Mouse (Mus musculus) cerebellum, adult 2 months (tissue): ENCODE measurements around the gene Rnf186.

Experiments
- CTCF ChIP-seq: fragments of 200-500 bp; IDR thresholded peaks from 2 replicates; pipeline ENCODE4 v1.5.1; 2011; ENCODE audit warnings: low read depth, mild to moderate bottlenecking, control low read depth, low read length, moderate library complexity, borderline replicate concordance; ENCODE audit not compliant: insufficient read depth
- POLR2A ChIP-seq: fragments of 200-500 bp; IDR thresholded peaks from 2 replicates; pipeline ENCODE4 v1.6.1; 2011; ENCODE audit warnings: low read length, control low read depth, borderline replicate concordance; ENCODE audit not compliant: insufficient read depth

GRCm38 (mm10) chr4:138971371-138971770 is 4.5 kb downstream of the Rnf186 start:
- TF ChIP-seq POLR2A, result no peak
- no peak for TF ChIP-seq CTCF
